Mouse (Mus musculus) left cerebral cortex, adult 2 months (tissue): ENCODE measurements around the gene Trpm8. TPM values are rescaled to one million over a fixed set of nuclear protein-coding genes. Genes with fewer than 3 reads are reported as not detected.

Experiments
- DNase-seq, 2 experiments: peaks; one replicate each; pipeline ENCODE4 v3.0.0; 2021 to 2022; ENCODE audit warnings: low spot score in 2 of 2, mixed read lengths in 1 of 2; ENCODE audit errors: extremely low spot score in 1 of 2
- H3K27ac ChIP-seq: fragments of 200-600 bp; 2 replicates; pipeline ENCODE4 v1.8.1; 2022
- H3K4me3 ChIP-seq: fragments of 200-600 bp; 2 replicates; pipeline ENCODE4 v1.8.1; 2022
- CTCF ChIP-seq: fragments of 200-600 bp; IDR thresholded peaks from 2 replicates; pipeline ENCODE4 v1.8.1; 2022; ENCODE audit warnings: antibody characterized with exemption, mild to moderate bottlenecking, moderate library complexity
- intact Hi-C: fragments of 180-260 bp; cut with DNase I; formaldehyde crosslinking; loops from one replicate; pipeline ENCODE4 v1.15.1; 2025
- total RNA-seq, 2 experiments: library from RNA; stranded (reverse); gene quantifications; 2 replicates each; pipeline ENCODE4 v1.2.3; 2021

Trpm8 gene
- total RNA-seq, 2 experiments from 2014 or later, result 0.23 to 0.26 TPM

DNA sequence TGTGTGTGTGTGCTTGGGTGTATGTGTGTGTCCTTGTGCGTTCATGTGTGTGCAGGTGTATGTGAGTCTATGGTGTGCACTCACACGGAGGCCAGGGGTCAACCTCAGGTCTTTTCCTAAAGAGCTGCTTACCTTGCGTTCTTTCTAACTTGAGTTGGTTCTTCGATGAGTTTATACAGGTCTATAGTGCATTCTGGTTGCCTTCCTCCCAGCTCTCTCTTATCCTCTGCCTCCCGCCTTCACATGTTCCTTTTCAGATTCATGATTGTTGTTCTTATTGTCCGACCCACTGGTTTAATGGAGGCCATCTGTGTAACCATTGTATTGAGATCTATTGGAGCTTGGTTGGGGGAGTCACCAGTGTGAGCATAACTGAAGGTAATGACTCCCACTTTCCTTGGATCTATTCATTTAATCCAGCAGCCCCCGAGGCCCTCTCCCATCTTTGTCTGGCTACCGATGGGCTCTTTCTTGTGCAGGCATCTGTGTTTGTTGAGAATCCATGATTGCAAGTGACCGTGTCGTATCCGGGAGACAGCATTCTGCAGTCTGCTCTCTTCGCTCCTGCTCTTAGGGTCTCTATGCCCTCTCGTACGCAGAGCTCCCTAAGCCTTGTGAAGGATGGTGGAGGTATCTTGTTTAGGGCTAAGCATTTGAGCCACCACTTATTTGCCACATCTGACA is 24.7 kb downstream of the Trpm8 start:
- Histone ChIP-seq H3K4me3 (no peak overlapping the region), H3K27ac (no peak overlapping the region)
- intact Hi-C loops, result no loop called here
- no peak for DNase-seq
- no peak for TF ChIP-seq CTCF

DNA sequence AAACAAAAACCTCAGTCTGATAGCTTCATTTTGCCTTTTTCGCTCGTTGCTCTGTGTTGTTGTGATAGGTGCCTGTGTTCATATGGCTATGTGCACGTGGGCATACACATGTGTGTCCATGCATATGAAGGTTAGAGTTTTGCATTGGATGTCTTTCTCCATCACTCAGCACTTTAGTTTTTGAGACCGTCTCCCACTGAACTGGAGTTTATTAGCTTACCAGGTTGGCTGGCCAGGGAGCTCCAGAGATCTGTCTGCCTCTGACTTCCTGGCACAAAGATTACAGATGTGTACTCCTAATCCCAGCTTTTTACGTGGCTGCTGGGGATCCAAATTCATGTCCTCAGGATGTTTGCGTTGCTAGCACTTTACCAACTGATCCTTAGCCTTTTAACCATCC is 26.3 kb downstream of the Trpm8 start:
- intact Hi-C loops, result no loop called here
- DNase-seq, result no peak
- H3K27ac ChIP-seq, result no peak overlapping the region
- TF ChIP-seq CTCF, result no peak
- no peak overlapping the region for H3K4me3 ChIP-seq

DNA sequence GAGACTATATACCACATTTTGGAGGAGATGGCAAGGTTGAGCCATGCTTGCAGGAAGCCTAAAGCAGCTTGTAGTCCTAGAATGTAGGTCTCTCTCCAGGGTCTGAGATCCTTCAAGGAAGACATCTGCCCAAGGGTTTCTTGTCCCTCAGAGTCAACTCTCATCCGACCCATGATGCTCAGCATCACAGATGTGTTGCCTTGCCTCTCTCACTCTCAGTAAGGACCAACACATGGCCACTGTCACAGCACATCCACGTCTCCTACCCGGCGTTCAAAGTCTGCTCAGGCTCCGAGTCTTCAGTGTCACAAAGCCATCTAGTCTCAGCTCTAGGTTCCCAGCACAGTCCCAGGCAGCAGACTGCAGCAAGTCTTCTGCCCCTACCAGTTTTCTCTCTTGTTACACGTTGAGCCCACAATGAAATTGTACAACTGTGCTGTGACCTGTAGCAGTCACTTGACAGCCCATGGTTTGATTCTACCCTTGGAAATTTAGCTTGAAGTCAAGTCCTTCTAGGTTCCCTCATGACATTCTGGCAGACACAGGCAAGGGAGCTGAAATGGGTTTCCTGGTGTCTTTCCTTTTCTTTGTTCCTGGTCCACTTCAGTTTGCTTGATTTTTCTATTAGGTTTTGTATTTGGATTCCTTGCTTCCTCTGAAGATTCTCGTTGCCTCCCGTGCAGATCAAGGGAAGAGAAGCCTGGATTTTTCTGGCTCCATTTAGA is 27.0 kb downstream of the Trpm8 start:
- no peak for DNase-seq

DNA sequence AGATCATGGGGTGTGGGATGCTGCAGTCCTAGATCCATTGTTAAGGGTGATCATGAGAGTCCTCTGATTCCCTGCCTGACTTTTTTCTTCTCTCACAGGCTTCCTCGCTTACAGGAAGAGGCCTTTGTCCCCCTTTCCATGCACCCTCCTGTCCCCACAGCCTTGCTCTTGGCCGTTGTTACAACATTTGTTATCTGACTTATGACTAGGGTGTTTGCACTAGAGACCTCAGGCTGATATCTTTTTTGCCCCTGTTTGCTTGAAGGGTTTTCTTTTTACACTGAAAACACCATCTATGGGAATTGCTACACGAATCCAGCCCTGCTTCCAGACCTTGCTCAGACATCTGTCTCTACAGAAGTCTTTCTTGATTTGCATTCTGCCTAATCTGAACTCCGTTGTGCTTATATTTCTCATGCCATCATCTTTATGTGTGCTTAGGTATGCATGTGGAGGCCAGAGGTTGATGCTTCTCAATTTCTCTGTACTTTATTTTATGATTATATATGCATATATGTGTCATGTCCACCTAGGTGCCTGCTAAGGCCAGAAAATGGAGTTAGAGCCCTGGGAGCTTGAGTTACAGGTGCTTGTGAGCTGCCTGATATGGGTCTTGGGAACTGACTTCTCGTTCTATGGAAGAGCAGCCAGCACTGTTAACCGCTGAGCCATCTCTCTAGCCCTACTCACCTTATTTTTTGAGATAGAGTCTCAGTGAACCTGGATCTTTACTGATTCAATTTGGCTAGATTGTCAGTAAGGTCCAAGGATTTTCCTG is 27.7 kb downstream of the Trpm8 start:
- H3K27ac ChIP-seq, result no peak overlapping the region
- intact Hi-C loops, result no loop called here
- no peak for DNase-seq
- no peak for TF ChIP-seq CTCF
- no peak overlapping the region for H3K4me3 ChIP-seq

More for the DNA sequence above, 27.0 kb downstream of the Trpm8 start:
- Histone ChIP-seq H3K27ac (no peak overlapping the region), H3K4me3 (no peak overlapping the region)
- intact Hi-C loops, result no loop called here
- TF ChIP-seq CTCF, result no peak

DNA sequence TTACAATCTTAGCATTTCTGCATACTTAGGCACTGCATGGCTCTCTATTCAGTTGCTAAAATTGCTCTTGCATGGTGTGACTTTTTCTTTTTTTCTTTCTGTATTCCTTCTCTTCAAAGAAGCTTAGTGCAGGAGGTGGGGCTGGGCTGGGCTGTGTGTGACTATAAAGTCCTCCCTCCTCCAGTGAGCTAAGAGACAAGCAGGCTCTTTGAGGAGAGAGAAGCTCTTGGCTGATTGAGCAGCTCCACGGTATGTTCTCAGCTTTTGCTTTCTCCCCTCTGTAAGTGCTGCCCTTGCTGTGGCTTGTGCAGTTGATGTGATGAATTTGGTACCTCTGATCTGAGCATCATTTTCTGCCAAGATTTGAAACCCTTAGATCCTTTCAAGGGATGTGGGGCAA is 29.1 kb downstream of the Trpm8 start:
- no peak for TF ChIP-seq CTCF
- no peak for DNase-seq
- intact Hi-C loops, result no loop called here
- Histone ChIP-seq H3K27ac (no peak overlapping the region), H3K4me3 (no peak overlapping the region)

DNA sequence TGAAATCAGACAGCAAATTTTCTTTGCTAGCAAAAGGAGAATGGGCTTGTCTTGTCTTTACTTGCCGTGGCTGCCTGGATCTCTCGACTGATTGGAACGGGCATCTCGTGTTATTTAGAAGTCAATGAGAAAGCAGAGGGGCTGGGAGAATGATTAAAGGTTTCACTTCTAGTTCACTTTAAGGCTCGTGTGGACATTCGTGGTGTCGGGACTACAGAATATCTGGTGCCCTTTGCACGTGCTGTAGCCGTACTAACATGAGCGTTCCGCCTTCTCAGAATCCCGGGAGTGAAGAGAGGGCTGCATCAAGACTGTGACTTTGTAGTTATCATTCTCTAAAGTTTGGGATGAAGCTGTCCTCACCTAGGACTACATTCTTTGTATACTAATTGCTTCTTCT is 29.7 kb downstream of the Trpm8 start:
- intact Hi-C loops, result no loop called here
- DNase-seq, result no peak
- TF ChIP-seq CTCF, result no peak
- Histone ChIP-seq H3K4me3 (no peak overlapping the region), H3K27ac (no peak overlapping the region)

DNA sequence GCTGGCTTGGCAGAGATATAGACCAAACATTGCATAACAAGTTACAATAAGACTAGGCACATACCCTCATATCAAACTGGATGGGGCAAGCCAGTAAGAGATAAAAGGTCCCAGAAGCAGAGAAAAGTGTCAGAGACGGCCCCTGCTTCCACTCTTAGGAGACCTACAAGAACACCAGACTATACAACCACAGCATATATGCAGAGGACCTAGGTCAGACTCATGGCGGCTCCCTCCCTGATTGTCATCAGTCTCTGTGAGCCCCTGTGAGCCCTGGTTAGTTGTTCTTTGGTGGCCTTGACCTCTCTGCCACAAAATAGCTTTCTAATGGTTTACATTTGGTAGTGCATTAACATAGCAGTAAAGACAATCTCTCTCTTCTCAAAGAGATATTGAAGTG is 31.6 kb downstream of the Trpm8 start:
- intact Hi-C loops, result no loop called here
- Histone ChIP-seq H3K27ac (no peak overlapping the region), H3K4me3 (no peak overlapping the region)
- no peak for TF ChIP-seq CTCF
- DNase-seq, result no peak

DNA sequence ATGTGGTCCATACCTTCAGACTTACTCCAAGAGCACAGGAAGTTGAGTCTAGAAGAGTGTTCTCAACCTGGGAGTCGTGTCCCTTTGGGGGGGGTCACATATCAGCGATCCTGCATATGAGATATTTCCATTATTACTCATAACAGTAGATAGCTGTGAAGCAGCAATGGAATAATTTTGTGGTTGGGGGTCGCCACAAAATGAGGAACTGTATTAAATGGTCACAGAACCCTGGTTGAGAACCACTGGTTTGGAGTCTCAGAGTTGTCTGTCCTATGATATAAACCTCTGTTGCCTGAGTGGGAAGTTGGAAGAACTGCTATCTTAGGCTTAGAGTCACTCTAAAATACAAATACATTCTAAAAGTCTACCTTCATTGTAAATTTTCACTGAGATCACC is 32.4 kb downstream of the Trpm8 start:
- no peak overlapping the region for H3K27ac ChIP-seq
- DNase-seq, result no peak
- no peak overlapping the region for H3K4me3 ChIP-seq
- no peak for TF ChIP-seq CTCF
- intact Hi-C loops, result no loop called here

DNA sequence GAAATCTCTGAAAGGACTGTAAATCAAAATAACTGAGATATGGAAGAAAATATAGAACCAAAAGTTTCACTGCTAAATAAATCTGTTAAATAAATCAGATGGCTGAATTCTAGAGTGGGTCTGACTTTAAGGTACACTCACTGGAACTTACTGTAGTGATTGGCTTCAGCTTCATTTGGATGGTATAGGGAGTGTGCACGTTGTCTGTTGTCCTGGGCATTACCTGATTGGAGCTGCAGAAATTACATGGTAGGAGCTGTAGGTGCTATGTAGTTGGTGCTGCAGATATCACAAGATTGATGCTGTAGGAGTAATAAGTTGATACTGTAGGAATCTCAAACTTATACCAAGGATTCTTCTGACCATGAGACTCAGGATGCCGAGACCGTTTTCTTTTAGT is 32.9 kb downstream of the Trpm8 start:
- no peak for TF ChIP-seq CTCF
- Histone ChIP-seq H3K27ac (no peak overlapping the region), H3K4me3 (no peak overlapping the region)
- intact Hi-C loops, result no loop called here
- no peak for DNase-seq

DNA sequence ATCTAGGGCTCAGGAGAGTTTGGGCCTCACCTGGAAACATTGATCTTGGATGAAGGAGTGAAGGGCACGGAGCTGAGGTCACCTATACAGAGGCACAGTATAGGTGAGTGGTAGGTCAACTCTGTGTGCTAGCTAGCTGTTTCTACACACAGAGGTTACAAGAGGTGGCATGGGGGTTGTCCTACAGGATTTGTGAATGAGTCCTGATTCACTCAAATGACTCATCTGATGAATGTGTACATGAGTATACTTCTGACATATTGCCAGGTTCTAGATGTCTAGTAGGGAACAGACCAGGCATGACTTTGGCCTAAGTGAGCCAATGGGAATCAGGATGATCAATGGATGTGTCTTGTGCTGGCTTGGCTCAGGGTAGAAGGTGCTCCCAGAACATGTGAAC is 39.8 kb downstream of the Trpm8 start:
- H3K27ac ChIP-seq, result no peak overlapping the region
- DNase-seq, result no peak
- no peak for TF ChIP-seq CTCF
- intact Hi-C loops, result no loop called here
- H3K4me3 ChIP-seq, result no peak overlapping the region

DNA sequence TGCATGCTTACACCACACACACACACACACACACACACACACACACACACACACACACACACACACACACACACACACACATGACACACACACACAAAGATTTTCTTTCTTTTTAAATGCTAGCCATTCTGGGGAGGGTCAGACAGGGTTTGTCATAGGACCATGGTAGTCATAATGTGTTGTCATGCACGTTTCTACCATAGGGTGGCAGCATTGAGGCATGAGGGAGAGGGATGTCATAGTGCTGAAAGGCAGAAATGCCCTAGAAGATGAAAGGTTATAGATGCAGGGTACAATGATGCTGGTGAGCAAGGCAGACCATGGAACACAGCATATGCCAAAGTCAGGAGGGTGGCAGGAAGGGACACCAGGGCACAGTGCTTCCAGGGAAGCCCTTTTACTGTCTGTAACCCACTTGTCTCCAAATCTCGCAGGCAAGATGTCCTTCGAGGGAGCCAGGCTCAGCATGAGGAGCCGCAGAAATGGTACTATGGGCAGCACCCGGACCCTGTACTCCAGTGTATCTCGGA is 41.1 kb downstream of the Trpm8 start:
- no peak overlapping the region for H3K4me3 ChIP-seq
- intact Hi-C loops, result no loop called here
- no peak overlapping the region for H3K27ac ChIP-seq
- peak in 1 of 2 experiments; percentile 67 for DNase-seq
- peak; percentile 66 for TF ChIP-seq CTCF

DNA sequence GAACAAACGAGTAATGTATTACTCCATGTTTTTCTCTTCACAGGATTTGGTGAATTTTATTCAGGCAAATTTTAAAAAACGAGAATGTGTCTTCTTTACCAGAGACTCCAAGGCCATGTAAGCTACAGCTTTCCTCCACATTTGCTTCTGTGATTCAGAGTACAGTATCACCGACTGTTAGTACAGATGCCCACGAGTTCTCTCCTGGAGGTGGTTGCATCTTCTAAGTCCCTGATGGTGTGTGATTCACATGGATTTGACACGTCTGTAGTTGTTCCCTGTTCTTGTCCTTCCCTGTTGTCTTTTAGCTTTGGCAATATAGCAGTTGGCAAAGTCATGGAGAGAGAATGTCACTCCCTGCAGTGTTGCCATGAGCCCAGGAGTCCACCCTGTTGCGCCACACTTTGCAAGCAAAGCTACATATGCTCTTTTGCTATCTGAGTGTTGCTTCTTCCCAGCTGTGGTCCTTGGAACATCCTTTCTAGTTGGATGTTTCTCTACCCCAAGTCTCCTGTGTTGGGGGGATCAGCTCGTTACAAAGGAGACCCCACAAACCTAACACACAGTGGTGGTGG is 43.4 kb downstream of the Trpm8 start:
- H3K4me3 ChIP-seq, result no peak overlapping the region
- TF ChIP-seq CTCF, result no peak
- no peak for DNase-seq
- no peak overlapping the region for H3K27ac ChIP-seq
- intact Hi-C loops, result no loop called here
